ENCODE assay signal across 9 mouse cellular contexts in genomic region chr12:102643316-102643715, GRCm38 (mm10).
DNase-seq lines count a peak whose midpoint lies in the region; ATAC-seq lines count a peak whose summit lies in the region.
"Had no signal": no experiment of that assay in that cellular context is flagged by ENCODE, and none has a peak within 500 bp of the region (broad histone marks: within the 10 kb centered on the region; RNA-seq: fewer than 3 reads in every experiment).

No protein-coding gene starts in this region.

- no peaks in the 10 kb centered on the region for H3K9me3 ChIP-seq in hindbrain, embryonic 10.5 days
- no peaks in the 10 kb centered on the region for H3K9me3 ChIP-seq in hindbrain, embryonic 13.5 days

- H3K27me3 ChIP-seq in hindbrain, embryonic 10.5 days (ENCODE audit: insufficient read depth, poor library complexity, severe bottlenecking), result no peaks in the 10 kb centered on the region
- no peaks in the 10 kb centered on the region for H3K27me3 ChIP-seq in hindbrain, embryonic 13.5 days

- DNase-seq in hindbrain, embryonic 10.5 days (ENCODE audit: low spot score), result no peak
- peak; percentile 70 for DNase-seq in brain, adult 2 months (ENCODE audit: low read depth, low spot score)
- DNase-seq in kidney, adult 11 months, result peak; percentile 82
- DNase-seq in urinary bladder, adult 2 months (ENCODE audit: low spot score), result no peak
- no peak for DNase-seq in c-Kit-positive CD71-positive TER-119-positive erythroid progenitor cells, embryonic 14.5 days (ENCODE audit: low spot score)
- no peak for DNase-seq in cerebellum, adult 11-12 months

- H3K4me2 ChIP-seq in hindbrain, embryonic 13.5 days, result no peak overlapping the region

- H3K4me1 ChIP-seq in hindbrain, embryonic 10.5 days (replicated peaks), result peaks cover 68% of the 10 kb centered on the region
- H3K4me1 ChIP-seq in hindbrain, embryonic 13.5 days (replicated peaks), result peaks cover 47% of the 10 kb centered on the region

- 92% methylated on average over 6 of the region's 6 CpGs for WGBS in hindbrain, embryonic 10.5 days
- 77% methylated on average over 6 of the region's 6 CpGs for WGBS in hindbrain, embryonic 13.5 days

- no peak for ATAC-seq in hindbrain, embryonic 13.5 days (ENCODE audit: low FRiP score)
- peak; percentile 20; the same call in 1 of the 2 replicates for ATAC-seq in megakaryocyte progenitor cell, adult 5-6 weeks (replicated peaks; ENCODE audit: poor library complexity)

- no peak overlapping the region for H3K4me3 ChIP-seq in hindbrain, embryonic 10.5 days
- H3K4me3 ChIP-seq in hindbrain, embryonic 13.5 days, result no peak overlapping the region
- H3K4me3 ChIP-seq: erythroblast, embryonic 14.5 days had no signal

- H3K36me3 ChIP-seq in hindbrain, embryonic 10.5 days, result no peaks in the 10 kb centered on the region
- no peaks in the 10 kb centered on the region for H3K36me3 ChIP-seq in hindbrain, embryonic 13.5 days

- H3K27ac ChIP-seq in hindbrain, embryonic 10.5 days, result peak overlapping the region; percentile 40; the same call in 1 of the 2 replicates
- H3K27ac ChIP-seq in hindbrain, embryonic 13.5 days, result no peak overlapping the region

- no peak overlapping the region for H3K9ac ChIP-seq in hindbrain, embryonic 13.5 days

Comparison
In these comparisons a context has a peak if more than half of its experiments do, and no peak if none do; other contexts are left out.
1. DNase-seq: peak in brain, adult 2 months (single experiment) and kidney, adult 11 months (single experiment); none in hindbrain, embryonic 10.5 days (single experiment), urinary bladder, adult 2 months (single experiment), c-Kit-positive CD71-positive TER-119-positive erythroid progenitor cells, embryonic 14.5 days (single experiment) and cerebellum, adult 11-12 months (single experiment).